Mouse (Mus musculus) ES-E14 (cell line): ENCODE results near the gene Eepd1. TPM values are rescaled to one million over a fixed set of nuclear protein-coding genes. Genes with fewer than 3 reads are reported as not detected.

Experiments
- DNase-seq: peaks from one replicate; pipeline ENCODE4 v3.0.0-alpha.2; 2013; ENCODE audit warnings: low read depth, low spot score
- H3K27ac ChIP-seq: 2 replicates; pipeline ENCODE4 v1.5.1; 2012; ENCODE audit warnings: low read depth, mild to moderate bottlenecking, low read length, moderate library complexity, mixed read lengths; ENCODE audit not compliant: poor library complexity, insufficient read depth, severe bottlenecking
- H3K36me3 ChIP-seq: 2 replicates; pipeline ENCODE4 v1.6.1; 2012; ENCODE audit warnings: mild to moderate bottlenecking, low read length, moderate library complexity, mixed read lengths; ENCODE audit not compliant: control insufficient read depth, poor library complexity, insufficient read depth, severe bottlenecking
- H3K4me1 ChIP-seq, 2 experiments: fragments of 150-350 bp in 1 of 2; sonication (generic) in 1 of 2; 2 replicates each; pipeline ENCODE4 v1.6.1; 2012; ENCODE audit warnings: low read length in 2 of 2, mild to moderate bottlenecking in 1 of 2, mixed read lengths in 1 of 2; ENCODE audit not compliant: control insufficient read depth in 2 of 2, insufficient read depth in 2 of 2, poor library complexity in 1 of 2
- H3K4me3 ChIP-seq, 2 experiments: fragments of 150-350 bp in 1 of 2; sonication (generic) in 1 of 2; 2 replicates each; pipeline ENCODE4 v1.5.1; 2012; ENCODE audit warnings: low read length in 2 of 2, low read depth in 1 of 2, mild to moderate bottlenecking in 1 of 2, mixed read lengths in 1 of 2; ENCODE audit not compliant: insufficient read depth in 1 of 2, poor library complexity in 1 of 2, severe bottlenecking in 1 of 2
- H3K9ac ChIP-seq: 2 replicates; pipeline ENCODE4 v1.6.1; 2012; ENCODE audit warnings: low read depth, mild to moderate bottlenecking, low read length, mixed read lengths; ENCODE audit not compliant: poor library complexity, insufficient read depth, severe bottlenecking
- H3K9me3 ChIP-seq: fragments of 150-350 bp; sonication (generic); 2 replicates; pipeline ENCODE4 v1.6.1; 2012; ENCODE audit warnings: low read depth, mild to moderate bottlenecking, low read length; ENCODE audit not compliant: control insufficient read depth, insufficient read depth
- CHD2 ChIP-seq: IDR thresholded peaks from 2 replicates; pipeline ENCODE4 v1.6.1; 2014; ENCODE audit warnings: mild to moderate bottlenecking, low read depth, low read length, inconsistent platforms
- HCFC1 ChIP-seq: IDR thresholded peaks from 2 replicates; pipeline ENCODE4 v1.6.1; 2012; ENCODE audit warnings: low read length, inconsistent platforms, borderline replicate concordance; ENCODE audit not compliant: insufficient read depth
- MAFK ChIP-seq: IDR thresholded peaks from 2 replicates; pipeline ENCODE4 v1.6.1; 2014; ENCODE audit warnings: mild to moderate bottlenecking, low read depth, low read length, inconsistent platforms; ENCODE audit not compliant: insufficient read depth
- ZC3H11A ChIP-seq: IDR thresholded peaks from 2 replicates; pipeline ENCODE4 v1.6.1; 2012; ENCODE audit warnings: low read depth, mild to moderate bottlenecking, inconsistent platforms, low read length, borderline replicate concordance
- ZNF384 ChIP-seq: IDR thresholded peaks from 2 replicates; pipeline ENCODE4 v1.6.1; 2012; ENCODE audit warnings: low read depth, low read length, inconsistent platforms
- in situ Hi-C, 2 experiments: fragments of 600-800 bp; cut with MboI; formaldehyde crosslinking; loops; one replicate each; pipeline ENCODE4 v1.15.1; 2025; ENCODE audit warnings: low sequenced_read_pairs in 2 of 2, inconsistent platforms in 1 of 2; ENCODE audit not compliant: unreplicated experiment in 2 of 2
- total RNA-seq: library from RNA; depleted of rRNA; stranded (reverse); fragments of 300-350 nt; gene quantifications from 2 replicates; pipeline ENCODE4 v1.2.3, GENCODE M21; 2012

Eepd1 gene
- total RNA-seq, 1 experiment = 3.5 TPM

DNA sequence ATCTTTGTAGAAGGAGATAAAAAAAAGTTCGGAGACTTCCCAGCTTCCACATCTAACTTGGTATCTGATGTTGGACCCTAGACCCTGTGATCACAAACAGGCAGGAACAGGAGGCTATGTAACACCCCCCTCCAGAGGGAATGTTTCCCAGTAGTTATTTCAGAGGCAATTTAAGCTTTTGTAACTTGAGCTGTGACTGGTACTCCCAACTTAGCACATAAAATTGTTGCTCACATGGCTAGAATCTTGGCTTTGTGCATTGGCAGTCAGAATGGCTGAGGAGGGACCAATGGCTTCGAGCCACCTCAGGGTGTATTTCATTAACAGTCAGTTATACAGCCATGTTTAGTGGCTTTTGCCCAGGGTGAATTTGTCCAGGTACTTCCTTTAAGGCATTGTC is 63.9 kb downstream of the Eepd1 start:
- Histone ChIP-seq H3K9me3 (no peaks in the 10 kb centered on the region), H3K27ac (no peak overlapping the region), H3K36me3 (no peaks in the 10 kb centered on the region), H3K4me1 (no peaks in the 10 kb centered on the region), H3K4me3 (no peak overlapping the region), H3K9ac (no peak overlapping the region)
- DNase-seq = no peak
- in situ Hi-C loops = no loop called here
- no peak for TF ChIP-seq HCFC1
- TF ChIP-seq ZNF384 = no peak
- no peak for TF ChIP-seq CHD2
- no peak for TF ChIP-seq ZC3H11A
- no peak for TF ChIP-seq MAFK

DNA sequence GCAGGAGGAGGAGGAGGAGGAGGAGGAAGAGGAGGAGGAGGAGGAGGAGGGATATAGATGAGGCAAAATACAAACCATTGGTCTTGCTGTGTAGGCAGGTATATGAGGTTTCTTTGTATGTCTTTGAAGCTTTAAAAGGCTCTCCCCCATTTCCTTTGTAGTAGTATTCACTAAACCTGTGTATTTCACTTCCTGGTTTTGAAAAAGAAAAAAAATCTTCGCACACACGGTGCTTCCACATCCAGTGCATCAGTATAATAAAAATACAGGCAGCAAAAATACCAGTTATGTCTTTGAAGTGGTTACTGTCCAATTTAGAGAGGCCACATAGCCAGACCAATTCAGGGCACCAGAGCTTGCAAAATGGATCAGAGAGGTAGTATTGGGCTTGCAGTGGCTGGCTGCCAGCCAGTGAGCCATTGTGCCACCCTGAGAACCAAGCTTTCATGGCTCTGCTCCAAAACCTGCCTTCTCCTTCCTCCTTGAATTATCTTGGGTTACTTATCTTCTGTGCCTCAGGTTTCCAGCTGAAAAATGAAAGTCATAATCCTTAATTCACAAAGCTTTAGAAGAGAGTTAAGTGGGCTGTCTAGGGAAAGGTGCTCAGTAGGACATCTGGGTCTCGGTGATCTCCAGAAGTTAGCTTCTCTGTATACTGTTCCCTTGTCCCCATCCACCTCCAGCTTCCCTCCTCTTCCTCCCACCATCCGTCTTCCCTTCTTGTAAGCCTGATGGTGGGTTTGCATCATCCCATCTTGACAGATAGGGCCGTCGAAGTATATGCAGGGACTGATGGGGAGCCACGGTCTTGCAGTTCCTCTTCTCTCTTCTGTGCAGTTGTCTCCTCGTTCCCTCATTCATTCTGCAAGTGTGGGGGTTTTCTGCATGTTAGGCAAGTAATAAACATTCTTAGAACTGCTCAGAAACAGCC is 68.0 kb downstream of the Eepd1 start:
- no peaks in the 10 kb centered on the region for H3K4me1 ChIP-seq
- H3K9ac ChIP-seq = no peak overlapping the region
- H3K27ac ChIP-seq = no peak overlapping the region
- no peaks in the 10 kb centered on the region for H3K36me3 ChIP-seq
- TF ChIP-seq HCFC1 (no peak), CHD2 (no peak), ZNF384 (no peak), ZC3H11A (no peak), MAFK (no peak)
- H3K4me3 ChIP-seq = no peak overlapping the region
- no peak for DNase-seq
- in situ Hi-C loops = no loop called here
- H3K9me3 ChIP-seq = no peaks in the 10 kb centered on the region

GRCm38 (mm10) chr9:25550196-25550595 is 68.8 kb downstream of the Eepd1 start:
- no peaks in the 10 kb centered on the region for H3K9me3 ChIP-seq
- H3K4me1 ChIP-seq = no peaks in the 10 kb centered on the region
- no peak for DNase-seq
- no peak overlapping the region for H3K27ac ChIP-seq
- in situ Hi-C loops = no loop called here
- H3K36me3 ChIP-seq = no peaks in the 10 kb centered on the region
- H3K9ac ChIP-seq = no peak overlapping the region
- TF ChIP-seq ZC3H11A = no peak
- no peak for TF ChIP-seq ZNF384
- no peak for TF ChIP-seq MAFK
- no peak for TF ChIP-seq HCFC1
- TF ChIP-seq CHD2 = no peak
- H3K4me3 ChIP-seq = no peak overlapping the region

- Histone ChIP-seq H3K27ac (no peak overlapping the region), H3K9me3 (no peaks in the 10 kb centered on the region), H3K4me1 (no peaks in the 10 kb centered on the region), H3K4me3 (no peak overlapping the region), H3K36me3 (no peaks in the 10 kb centered on the region), H3K9ac (no peak overlapping the region)
- in situ Hi-C loops = no loop called here
- DNase-seq = no peak
- no peak for TF ChIP-seq MAFK
- TF ChIP-seq ZC3H11A = no peak
- TF ChIP-seq HCFC1 = no peak
- TF ChIP-seq CHD2 = no peak
- no peak for TF ChIP-seq ZNF384
Measured at GRCm38 (mm10) chr9:25552532-25552931, 71.2 kb downstream of the Eepd1 start.
